Mouse (Mus musculus) cortical plate, adult 2 months (tissue): ENCODE measurements at regions not wholly inside any gene's neighbourhood (a gene's known extent, or its start where the extent isn't known, plus 50 kb on each side); places are given as distances from the start of the nearest gene placed in this dataset.

ENCODE experiments used
- CTCF ChIP-seq: fragments of 200-500 bp; IDR thresholded peaks from 2 replicates; pipeline ENCODE4 v1.5.1; 2011; ENCODE audit warnings: mild to moderate bottlenecking, control low read depth, low read length; ENCODE audit not compliant: insufficient read depth; ENCODE audit errors: extremely low read depth
- POLR2A ChIP-seq: fragments of 200-500 bp; IDR thresholded peaks from 2 replicates; pipeline ENCODE4 v1.6.1; 2011; ENCODE audit warnings: mild to moderate bottlenecking, low read length, control low read depth; ENCODE audit not compliant: insufficient read depth; ENCODE audit errors: extremely low read depth

DNA sequence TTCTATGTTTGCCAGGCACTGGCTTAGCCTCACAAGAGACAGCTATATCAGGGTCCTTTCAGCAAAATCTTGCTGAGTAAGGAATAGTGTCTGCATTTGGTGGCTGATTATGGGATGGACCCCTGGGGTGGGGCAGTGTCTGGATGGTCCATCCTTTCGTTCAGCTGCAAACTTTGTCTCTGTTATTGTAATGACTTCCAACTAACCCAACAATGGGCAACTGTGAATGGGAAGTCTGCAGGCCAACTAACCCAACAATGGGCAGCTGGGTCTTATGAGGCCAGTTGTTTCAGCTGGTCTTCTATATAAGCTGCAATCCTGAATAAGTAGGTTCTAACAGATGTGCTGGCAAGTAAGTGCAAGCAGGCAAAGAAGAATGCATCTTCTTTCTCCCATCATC, 304.0 kb upstream of the Eci2 start:
- TF ChIP-seq CTCF (no peak), POLR2A (no peak)
